Comparison of ENCODE assay signal across 8 mouse cellular contexts in the genomic region with DNA sequence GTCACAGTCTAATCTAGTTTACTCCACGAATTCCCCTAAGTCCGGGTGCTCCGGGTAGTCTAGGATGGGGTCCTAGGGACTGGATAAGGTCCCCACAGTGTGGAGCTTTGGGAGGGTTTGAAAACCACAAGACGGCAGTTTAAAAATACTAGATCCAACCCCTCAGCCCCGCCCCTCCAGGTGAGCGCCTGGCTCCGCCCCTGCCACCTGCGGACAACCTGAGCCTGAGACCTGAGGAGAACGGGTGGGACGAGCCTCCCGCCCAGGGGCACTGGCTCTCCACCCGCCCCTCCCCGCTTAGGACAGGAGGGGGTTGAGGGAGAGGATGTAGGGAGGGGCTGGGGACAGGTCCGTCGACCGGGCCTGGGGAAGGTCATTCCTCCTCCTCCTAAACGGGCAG. TPM values are rescaled to one million over a fixed set of nuclear protein-coding genes. Genes with fewer than 3 reads are reported as not detected.
DNase-seq lines count a peak whose midpoint lies in the region; ATAC-seq and TF ChIP-seq lines count a peak whose summit lies in the region.

No protein-coding gene starts in this region.

- peaks cover 81% of the 10 kb centered on the region for H3K27me3 ChIP-seq in heart, embryonic 13.5 days (replicated peaks)
- peaks cover 28% of the 10 kb centered on the region for H3K27me3 ChIP-seq in hindbrain, embryonic 14.5 days (ENCODE audit: control insufficient read depth, insufficient read depth, low read length)
- H3K27me3 ChIP-seq in limb, embryonic 12.5 days, result peaks cover 92% of the 10 kb centered on the region
- peaks cover 14% of the 10 kb centered on the region for H3K27me3 ChIP-seq in midbrain, embryonic 15.5 days (replicated peaks)
- H3K27me3 ChIP-seq in heart, adult 2 months (ENCODE audit: control insufficient read depth, insufficient read depth, low read length), result peaks cover 4% of the 10 kb centered on the region; the same call in 1 of the 2 replicates

- H3K36me3 ChIP-seq in heart, embryonic 13.5 days, result no peaks in the 10 kb centered on the region
- no peaks in the 10 kb centered on the region for H3K36me3 ChIP-seq in hindbrain, embryonic 14.5 days (replicated peaks; ENCODE audit: control insufficient read depth, insufficient read depth)
- no peaks in the 10 kb centered on the region for H3K36me3 ChIP-seq in limb, embryonic 12.5 days
- H3K36me3 ChIP-seq in midbrain, embryonic 15.5 days (replicated peaks), result no peaks in the 10 kb centered on the region
- H3K36me3 ChIP-seq in heart, adult 2 months (ENCODE audit: control insufficient read depth, insufficient read depth, low read length), result no peaks in the 10 kb centered on the region

- no peak for TF ChIP-seq EP300 in heart, adult 2 months (IDR thresholded peaks at IDR 0.05; ENCODE audit: insufficient read depth, low read depth, low read length)

- H3K4me2 ChIP-seq in heart, embryonic 13.5 days, result peak overlapping the region; percentile 77
- H3K4me2 ChIP-seq in hindbrain, embryonic 14.5 days (replicated peaks), result peak overlapping the region; percentile 85
- peak overlapping the region; percentile 70 for H3K4me2 ChIP-seq in limb, embryonic 12.5 days
- peak overlapping the region; percentile 93 for H3K4me2 ChIP-seq in midbrain, embryonic 15.5 days

- H3K4me1 ChIP-seq in heart, embryonic 13.5 days, result peaks cover 13% of the 10 kb centered on the region
- H3K4me1 ChIP-seq in hindbrain, embryonic 14.5 days (replicated peaks; ENCODE audit: control insufficient read depth, insufficient read depth, low read length), result no peaks in the 10 kb centered on the region; the same call in 1 of the 2 replicates
- H3K4me1 ChIP-seq in limb, embryonic 12.5 days (replicated peaks), result peaks cover 5% of the 10 kb centered on the region; the same call in 1 of the 2 replicates
- H3K4me1 ChIP-seq in midbrain, embryonic 15.5 days, result peaks cover 16% of the 10 kb centered on the region
- peaks cover 1% of the 10 kb centered on the region; the same call in 1 of the 2 replicates for H3K4me1 ChIP-seq in heart, adult 2 months (ENCODE audit: control insufficient read depth, insufficient read depth, low read length)

- ATAC-seq in heart, embryonic 13.5 days (ENCODE audit: extremely low read depth, insufficient number of reproducible peaks, low FRiP score, low TSS enrichment), result no peak
- no peak for ATAC-seq in hindbrain, embryonic 14.5 days (ENCODE audit: low FRiP score)
- no peak for ATAC-seq in limb, embryonic 12.5 days (ENCODE audit: insufficient number of reproducible peaks, insufficient read depth, low FRiP score, low TSS enrichment, low read depth)
- ATAC-seq in midbrain, embryonic 15.5 days (replicated peaks), result no peak

- intact Hi-C loops in heart, adult 2 months (cut with DNase I), result loop anchor here (5.0 kb wide), 1 partner anchor 168 kb away; no protein-coding TSS in a partner anchor

- no peak for DNase-seq in heart, adult 18-20 months
- no peak for DNase-seq in hindbrain, embryonic 14.5 days (ENCODE audit: low spot score)
- no peak for DNase-seq in natural killer cell, adult 2 months (ENCODE audit: low spot score in 2 of 2)
- no peak for DNase-seq in right cerebral cortex, postnatal 4 days
- no peak for DNase-seq in heart, adult 2 months

- TF ChIP-seq POLR2A in heart, adult 2 months (IDR thresholded peaks at IDR 0.05; ENCODE audit: insufficient read depth, low read depth, low read length), result no peak

- no peak overlapping the region for H3K9ac ChIP-seq in heart, embryonic 13.5 days
- H3K9ac ChIP-seq in hindbrain, embryonic 14.5 days, result no peak overlapping the region
- H3K9ac ChIP-seq in limb, embryonic 12.5 days (replicated peaks), result no peak overlapping the region
- no peak overlapping the region for H3K9ac ChIP-seq in midbrain, embryonic 15.5 days
- H3K9ac ChIP-seq in heart, adult 2 months (ENCODE audit: low read depth, low read length), result no peak overlapping the region

- no peaks in the 10 kb centered on the region for H3K9me3 ChIP-seq in heart, embryonic 13.5 days
- H3K9me3 ChIP-seq in hindbrain, embryonic 14.5 days (ENCODE audit: control insufficient read depth, low read length), result no peaks in the 10 kb centered on the region
- H3K9me3 ChIP-seq in limb, embryonic 12.5 days, result no peaks in the 10 kb centered on the region
- H3K9me3 ChIP-seq in midbrain, embryonic 15.5 days, result no peaks in the 10 kb centered on the region

- 9% methylated on average over 17 of the region's 17 CpGs for WGBS in heart, embryonic 13.5 days
- WGBS in hindbrain, embryonic 14.5 days, result 14% methylated on average over 17 of the region's 17 CpGs
- WGBS in limb, embryonic 12.5 days, result 8% methylated on average over 17 of the region's 17 CpGs
- 11% methylated on average over 17 of the region's 17 CpGs for WGBS in midbrain, embryonic 15.5 days
- 18% methylated on average over 17 of the region's 17 CpGs for WGBS in heart, adult 2 months

- H3K79me2 ChIP-seq in heart, adult 2 months (replicated peaks; ENCODE audit: control insufficient read depth, insufficient read depth, low read length), result no peaks in the 10 kb centered on the region

- no peak overlapping the region for H3K27ac ChIP-seq in heart, embryonic 13.5 days (replicated peaks)
- H3K27ac ChIP-seq in hindbrain, embryonic 14.5 days, result no peak overlapping the region
- 0 out of 2 replicates have a peak overlapping the region, but pooled peaks have one; percentile 7 for H3K27ac ChIP-seq in limb, embryonic 12.5 days
- H3K27ac ChIP-seq in midbrain, embryonic 15.5 days, result no peak overlapping the region
- H3K27ac ChIP-seq in heart, adult 2 months, result no peak overlapping the region

- no peak for TF ChIP-seq CTCF in heart, adult 2 months (IDR thresholded peaks at IDR 0.05)

- H3K4me3 ChIP-seq in heart, embryonic 13.5 days, result peak overlapping the region; percentile 51
- H3K4me3 ChIP-seq in hindbrain, embryonic 14.5 days (replicated peaks; ENCODE audit: low read length), result peak overlapping the region; percentile 46; the same call in 1 of the 2 replicates
- peak overlapping the region; percentile 40; the same call in 1 of the 2 replicates for H3K4me3 ChIP-seq in limb, embryonic 12.5 days (replicated peaks)
- no peak overlapping the region for H3K4me3 ChIP-seq in midbrain, embryonic 15.5 days
- no peak overlapping the region for H3K4me3 ChIP-seq in heart, adult 2 months

RNA-seq across cellular contexts. Expression of gene Tjp3, which starts 6.7 kb away (rescaled TPM):
- polyA plus RNA-seq in heart, embryonic 13.5 days (2015; fragmentation: Nextera tagmentation; extraction: Ambion mirVana), result 2.2 and 2.4 TPM in 2 replicates
- total RNA-seq in heart, adult 18-20 months (2021), result under 1 TPM in 1 of 2 experiments, not detected in 1; 0.87 TPM
- polyA plus RNA-seq in hindbrain, embryonic 14.5 days (2014; fragmentation: Nextera tagmentation; extraction: Ambion mirVana), result 3.9 and 6.0 TPM in 2 replicates
- polyA plus RNA-seq in limb, embryonic 12.5 days (2016; fragmentation: Nextera tagmentation; extraction: Ambion mirVana), result 3.2 and 3.6 TPM in 2 replicates
- 6.9 and 8.0 TPM in 2 replicates for polyA plus RNA-seq in midbrain, embryonic 15.5 days (2015; fragmentation: Nextera tagmentation; extraction: Ambion mirVana)
- total RNA-seq in heart, adult 2 months (2021), result not detected
- polyA plus RNA-seq in heart, adult 2 months (2012; rRNA removed), result 0.12 and 0.78 TPM in 2 replicates

RNA-seq across cellular contexts. Expression of gene Pip5k1c, which starts 8.0 kb away (rescaled TPM):
- polyA plus RNA-seq in heart, embryonic 13.5 days (2015; fragmentation: Nextera tagmentation; extraction: Ambion mirVana), result 31.0 and 32.0 TPM in 2 replicates
- total RNA-seq in heart, adult 18-20 months (2021), result 10 to 100 TPM; 23.1 to 25.6 TPM
- polyA plus RNA-seq in hindbrain, embryonic 14.5 days (2014; fragmentation: Nextera tagmentation; extraction: Ambion mirVana), result 137 and 151 TPM in 2 replicates
- polyA plus RNA-seq in limb, embryonic 12.5 days (2016; fragmentation: Nextera tagmentation; extraction: Ambion mirVana), result 63.9 and 68.5 TPM in 2 replicates
- polyA plus RNA-seq in midbrain, embryonic 15.5 days (2015; fragmentation: Nextera tagmentation; extraction: Ambion mirVana), result 154 and 159 TPM in 2 replicates
- 10 to 100 TPM; 27.0 to 28.0 TPM for total RNA-seq in heart, adult 2 months (2021)
- 37.5 and 44.2 TPM in 2 replicates for polyA plus RNA-seq in heart, adult 2 months (2012; rRNA removed)

RNA-seq across cellular contexts. Expression of gene Apba3, which starts 18.0 kb away (rescaled TPM):
- polyA plus RNA-seq in heart, embryonic 13.5 days (2015; fragmentation: Nextera tagmentation; extraction: Ambion mirVana), result 45.4 and 51.4 TPM in 2 replicates
- total RNA-seq in heart, adult 18-20 months (2021), result 100 to 1,000 TPM in 1 of 2 experiments, 10 to 100 TPM in 1; 85.9 to 110 TPM
- 26.4 and 31.5 TPM in 2 replicates for polyA plus RNA-seq in hindbrain, embryonic 14.5 days (2014; fragmentation: Nextera tagmentation; extraction: Ambion mirVana)
- 48.8 and 53.1 TPM in 2 replicates for polyA plus RNA-seq in limb, embryonic 12.5 days (2016; fragmentation: Nextera tagmentation; extraction: Ambion mirVana)
- 36.4 and 38.5 TPM in 2 replicates for polyA plus RNA-seq in midbrain, embryonic 15.5 days (2015; fragmentation: Nextera tagmentation; extraction: Ambion mirVana)
- total RNA-seq in heart, adult 2 months (2021), result 100 to 1,000 TPM; 111 to 123 TPM
- 151 TPM in 2 replicates for polyA plus RNA-seq in heart, adult 2 months (2012; rRNA removed)

RNA-seq across cellular contexts. Expression of gene Mrpl54, which starts 18.0 kb away (rescaled TPM):
- 244 and 260 TPM in 2 replicates for polyA plus RNA-seq in heart, embryonic 13.5 days (2015; fragmentation: Nextera tagmentation; extraction: Ambion mirVana)
- 10 to 100 TPM; 85.7 to 89.6 TPM for total RNA-seq in heart, adult 18-20 months (2021)
- polyA plus RNA-seq in hindbrain, embryonic 14.5 days (2014; fragmentation: Nextera tagmentation; extraction: Ambion mirVana), result 136 and 142 TPM in 2 replicates
- 207 and 217 TPM in 2 replicates for polyA plus RNA-seq in limb, embryonic 12.5 days (2016; fragmentation: Nextera tagmentation; extraction: Ambion mirVana)
- 124 and 126 TPM in 2 replicates for polyA plus RNA-seq in midbrain, embryonic 15.5 days (2015; fragmentation: Nextera tagmentation; extraction: Ambion mirVana)
- total RNA-seq in heart, adult 2 months (2021), result 100 to 1,000 TPM in 1 of 2 experiments, 10 to 100 TPM in 1; 85.7 to 101 TPM
- polyA plus RNA-seq in heart, adult 2 months (2012; rRNA removed), result 66.7 and 93.2 TPM in 2 replicates

RNA-seq across cellular contexts. Expression of gene Matk, which starts 32.0 kb away (rescaled TPM):
- 1.6 and 1.9 TPM in 2 replicates for polyA plus RNA-seq in heart, embryonic 13.5 days (2015; fragmentation: Nextera tagmentation; extraction: Ambion mirVana)
- under 1 TPM; 0.42 to 0.87 TPM for total RNA-seq in heart, adult 18-20 months (2021)
- 30.2 and 37.0 TPM in 2 replicates for polyA plus RNA-seq in hindbrain, embryonic 14.5 days (2014; fragmentation: Nextera tagmentation; extraction: Ambion mirVana)
- polyA plus RNA-seq in limb, embryonic 12.5 days (2016; fragmentation: Nextera tagmentation; extraction: Ambion mirVana), result 4.2 and 4.9 TPM in 2 replicates
- polyA plus RNA-seq in midbrain, embryonic 15.5 days (2015; fragmentation: Nextera tagmentation; extraction: Ambion mirVana), result 37.2 and 40.1 TPM in 2 replicates
- total RNA-seq in heart, adult 2 months (2021), result under 1 TPM; 0.48 to 0.86 TPM
- polyA plus RNA-seq in heart, adult 2 months (2012; rRNA removed), result 0.97 and 1.5 TPM in 2 replicates

Comparison
In these comparisons a context has a peak if more than half of its experiments do, and no peak if none do; other contexts are left out.
1. H3K4me3 ChIP-seq: peak in heart, embryonic 13.5 days (single experiment), hindbrain, embryonic 14.5 days (single experiment) and limb, embryonic 12.5 days (single experiment); none in midbrain, embryonic 15.5 days (single experiment) and heart, adult 2 months (single experiment).
2. Peak in every context shown above with its lines, with median percentiles within 50 percentile points of each other: H3K4me2 ChIP-seq.